Mouse (Mus musculus) splenic B cell, adult 2 months (primary cell): Measurements from ENCODE around the gene Phc2.
A peak's percentile ranks its signal among the peaks of the same experiment; 100 is the strongest.

Experiments used
- DNase-seq: peaks from one replicate; pipeline ENCODE4 v3.0.0-alpha.2; 2011; ENCODE audit warnings: low read depth, low spot score
- H3K27me3 ChIP-seq: 2 replicates; pipeline ENCODE4 v1.6.1; 2012; ENCODE audit warnings: mild to moderate bottlenecking, low read length, moderate library complexity, mixed read lengths; ENCODE audit not compliant: control insufficient read depth, poor library complexity, insufficient read depth, severe bottlenecking
- H3K36me3 ChIP-seq: 2 replicates; pipeline ENCODE4 v1.6.1; 2012; ENCODE audit warnings: mild to moderate bottlenecking, low read length, moderate library complexity, mixed read lengths; ENCODE audit not compliant: control insufficient read depth, poor library complexity, insufficient read depth, severe bottlenecking

Phc2 gene

DNA sequence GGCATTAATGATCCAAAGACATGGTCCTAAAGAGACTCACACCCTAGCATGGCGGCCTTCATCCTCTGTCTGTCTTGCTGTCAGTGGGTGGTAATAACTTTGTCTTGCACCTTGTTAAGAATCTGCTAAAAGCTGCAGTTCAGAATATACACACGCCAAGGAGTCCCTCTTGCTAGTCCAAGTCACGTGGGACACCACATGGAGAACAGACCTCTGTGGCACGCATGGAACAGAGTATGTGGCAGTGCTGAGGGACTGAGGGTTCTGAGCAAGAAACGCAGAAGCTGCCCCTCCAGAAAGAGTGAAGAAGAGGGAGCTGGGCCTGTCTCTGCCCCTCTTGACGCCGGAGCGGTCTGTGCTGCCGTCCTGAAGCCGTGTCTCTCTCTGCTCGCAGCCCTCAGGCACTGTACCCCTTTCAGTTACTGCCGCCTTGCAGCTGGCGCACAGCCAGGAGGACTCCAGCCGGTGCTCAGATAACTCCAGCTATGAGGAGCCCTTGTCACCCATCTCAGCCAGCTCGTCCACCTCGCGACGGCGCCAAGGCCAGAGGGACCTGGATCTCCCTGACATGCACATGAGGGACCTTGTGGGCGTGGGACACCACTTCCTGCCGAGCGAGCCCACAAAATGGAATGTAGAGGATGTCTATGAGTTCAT, 93.2 kb downstream of the Phc2 start:
- H3K27me3 ChIP-seq, result no peaks in the 10 kb centered on the region
- DNase-seq, result no peak
- peaks cover 29% of the 10 kb centered on the region for H3K36me3 ChIP-seq

DNA sequence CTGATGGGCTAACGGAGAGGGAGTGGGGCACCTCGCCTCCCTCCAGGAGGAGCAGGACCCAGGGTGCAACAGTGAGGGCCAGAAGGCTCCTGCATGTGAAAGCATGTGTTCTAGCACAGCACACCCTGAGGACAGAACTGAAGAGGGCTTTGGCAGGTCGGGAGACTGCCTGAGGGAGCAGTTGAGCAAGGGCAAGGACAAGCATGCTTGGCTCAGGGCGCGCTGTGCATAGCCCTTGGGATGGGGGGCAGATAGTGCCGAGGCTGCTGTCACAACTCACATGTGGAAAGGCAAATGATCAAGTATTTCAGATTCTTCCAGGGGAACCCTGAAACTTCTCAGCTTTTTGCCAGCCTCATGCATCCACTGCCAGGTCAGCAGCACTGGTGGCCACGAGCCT, 93.8 kb downstream of the Phc2 start:
- Histone ChIP-seq H3K36me3 (peaks cover 30% of the 10 kb centered on the region), H3K27me3 (no peaks in the 10 kb centered on the region)
- DNase-seq, result no peak

- H3K36me3 ChIP-seq, result peaks cover 27% of the 10 kb centered on the region
- no peaks in the 10 kb centered on the region for H3K27me3 ChIP-seq
- no peak for DNase-seq
Measured at GRCm38 (mm10) chr4:128751006-128751405, 96.5 kb downstream of the Phc2 start.

GRCm38 (mm10) chr4:128752031-128752757, 97.7 kb downstream of the Phc2 start:
- H3K36me3 ChIP-seq, result peaks cover 17% of the 10 kb centered on the region
- no peaks in the 10 kb centered on the region for H3K27me3 ChIP-seq
- no peak for DNase-seq

GRCm38 (mm10) chr4:128753571-128753970, 99.1 kb downstream of the Phc2 start:
- DNase-seq, result no peak
- H3K36me3 ChIP-seq, result peaks cover 15% of the 10 kb centered on the region
- no peaks in the 10 kb centered on the region for H3K27me3 ChIP-seq

GRCm38 (mm10) chr4:128755064-128755463, 100.6 kb downstream of the Phc2 start, which contains the start of gene A3galt2:
Gene A3galt2, plus strand, starts transcription at chr4:128755364.
- peaks cover 11% of the 10 kb centered on the region; the same call in 1 of the 2 replicates for H3K36me3 ChIP-seq
- no peaks in the 10 kb centered on the region for H3K27me3 ChIP-seq
- DNase-seq, result no peak

DNA sequence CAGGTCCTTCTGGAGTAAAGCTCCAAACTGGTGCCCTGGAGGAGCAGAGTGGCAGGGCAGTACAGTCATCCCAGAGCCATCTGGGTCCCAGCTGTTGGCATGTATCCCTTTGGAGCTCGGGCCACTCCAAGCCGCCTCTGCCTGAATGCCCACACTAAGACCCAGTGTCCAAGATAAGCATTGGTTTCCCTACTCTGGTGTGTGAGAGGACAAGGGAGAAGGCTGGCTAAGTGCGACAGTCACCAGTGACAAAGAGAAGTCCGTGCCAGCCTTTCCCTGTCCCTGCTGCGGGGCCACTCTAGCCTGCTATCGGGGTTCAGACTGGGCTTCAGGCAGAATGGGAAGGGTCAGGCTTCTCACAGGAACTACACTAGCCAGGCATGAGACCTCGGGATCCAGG, 101.4 kb downstream of the Phc2 start:
- DNase-seq, result no peak
- peaks cover 11% of the 10 kb centered on the region; the same call in 1 of the 2 replicates for H3K36me3 ChIP-seq
- H3K27me3 ChIP-seq, result no peaks in the 10 kb centered on the region

- no peaks in the 10 kb centered on the region for H3K36me3 ChIP-seq
- DNase-seq, result no peak
- no peaks in the 10 kb centered on the region for H3K27me3 ChIP-seq
Measured at GRCm38 (mm10) chr4:128759214-128759613, 104.7 kb downstream of the Phc2 start.

DNA sequence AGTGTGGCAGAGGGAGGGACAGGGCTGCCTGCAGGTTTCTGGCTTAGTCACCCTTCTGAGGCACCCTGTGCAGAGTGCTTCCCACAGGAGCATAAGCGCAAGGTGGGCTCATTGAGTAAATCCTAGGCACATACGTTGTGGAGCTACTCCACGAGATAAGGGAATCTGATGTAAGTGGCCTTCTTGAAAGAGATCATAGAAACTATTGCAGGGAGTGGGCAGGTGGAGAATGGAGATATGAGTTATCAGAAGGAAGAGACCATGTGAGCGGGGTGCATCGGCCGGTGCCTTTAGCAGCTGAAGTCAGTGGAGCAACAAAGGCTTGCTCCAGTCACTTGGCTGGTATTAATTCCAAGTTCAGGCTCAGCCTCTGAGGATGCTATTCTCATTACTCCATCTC, 105.5 kb downstream of the Phc2 start:
- Histone ChIP-seq H3K36me3 (no peaks in the 10 kb centered on the region), H3K27me3 (no peaks in the 10 kb centered on the region)
- no peak for DNase-seq

- H3K36me3 ChIP-seq, result no peaks in the 10 kb centered on the region
- H3K27me3 ChIP-seq, result no peaks in the 10 kb centered on the region
- DNase-seq, result no peak
Measured at GRCm38 (mm10) chr4:128766929-128767328, 112.4 kb downstream of the Phc2 start.

GRCm38 (mm10) chr4:128768120-128768519, 113.6 kb downstream of the Phc2 start:
- peaks cover 3% of the 10 kb centered on the region for H3K36me3 ChIP-seq
- no peaks in the 10 kb centered on the region for H3K27me3 ChIP-seq
- DNase-seq, result no peak

GRCm38 (mm10) chr4:128769569-128770355, 115.3 kb downstream of the Phc2 start:
- no peaks in the 10 kb centered on the region for H3K27me3 ChIP-seq
- DNase-seq, result no peak

GRCm38 (mm10) chr4:128770698-128771097, 116.2 kb downstream of the Phc2 start:
- no peaks in the 10 kb centered on the region for H3K27me3 ChIP-seq
- no peak for DNase-seq
- H3K36me3 ChIP-seq, result peaks cover 7% of the 10 kb centered on the region

More at GRCm38 (mm10) chr4:128769569-128770355, 115.3 kb downstream of the Phc2 start:
- peaks cover 7% of the 10 kb centered on the region for H3K36me3 ChIP-seq

DNA sequence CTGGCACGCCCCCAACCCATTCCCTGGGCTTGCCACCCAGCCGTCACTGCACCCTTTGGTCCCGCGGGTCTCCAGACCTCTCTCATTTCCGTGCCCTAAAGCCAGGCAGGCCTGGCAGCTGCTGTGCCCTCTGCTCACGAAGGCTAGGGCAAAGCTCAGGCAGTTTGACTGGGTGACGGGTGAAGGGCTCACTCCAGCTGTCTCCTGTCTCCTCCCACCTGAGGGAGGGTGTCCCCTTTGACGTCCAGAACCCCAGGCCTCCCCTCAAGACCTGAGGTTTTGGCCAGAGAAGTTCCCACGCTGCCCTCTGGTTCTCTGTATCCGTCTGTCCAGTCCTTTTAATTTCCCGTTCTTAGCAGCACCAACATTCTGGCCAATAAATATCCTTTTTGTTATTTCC, 119.3 kb downstream of the Phc2 start:
- peaks cover 7% of the 10 kb centered on the region for H3K36me3 ChIP-seq

GRCm38 (mm10) chr4:128774467-128774866, 120.0 kb downstream of the Phc2 start:
- peaks cover 7% of the 10 kb centered on the region for H3K36me3 ChIP-seq
- no peaks in the 10 kb centered on the region for H3K27me3 ChIP-seq
- peak; percentile 75 for DNase-seq

More for the DNA sequence above, 119.3 kb downstream of the Phc2 start:
- H3K27me3 ChIP-seq, result no peaks in the 10 kb centered on the region
- no peak for DNase-seq
